Mouse (Mus musculus): Measurements from ENCODE around the gene Zfp202.
"Not testable (repeated sequence)": the region's sequence is repeated elsewhere in the genome, so short reads cannot be mapped to it uniquely, and the experiment has no call there.

Gene Zfp202

GRCm38 (mm10) chr9:40192098-40193038 is at the start of gene Zfp202:
TSS of gene Zfp202 (plus strand) at chr9:40192316.
- peak; percentile 84 to 86 for DNase-seq (ENCODE audit: low spot score in 2 of 2)

DNA sequence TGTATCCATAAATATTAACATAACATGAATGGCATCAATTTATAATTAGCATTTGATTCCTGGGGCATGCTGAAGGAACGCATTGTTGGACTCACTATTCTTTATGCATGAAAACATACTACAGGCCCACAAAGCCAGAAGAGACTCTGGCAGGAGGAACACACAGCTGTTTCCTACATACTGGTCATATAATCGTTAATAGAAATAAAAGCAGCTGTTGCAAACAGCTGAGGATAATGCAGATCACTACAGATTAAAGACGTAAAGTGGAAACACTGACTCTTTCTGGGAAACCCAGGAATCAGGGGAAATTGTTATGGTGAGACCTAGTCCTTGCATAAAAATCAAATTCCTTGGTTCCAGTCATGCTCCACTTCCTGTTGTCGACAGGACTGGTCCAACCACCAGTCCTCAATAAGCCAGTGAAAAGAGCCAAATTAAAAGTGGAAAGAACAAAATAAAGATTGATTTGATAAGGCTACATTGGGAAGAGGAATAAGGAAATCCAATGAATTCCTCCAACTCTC is 36.9 kb upstream of the Zfp202 start:
- DNase-seq (ENCODE audit: low spot score in 2 of 2): no peak

DNA sequence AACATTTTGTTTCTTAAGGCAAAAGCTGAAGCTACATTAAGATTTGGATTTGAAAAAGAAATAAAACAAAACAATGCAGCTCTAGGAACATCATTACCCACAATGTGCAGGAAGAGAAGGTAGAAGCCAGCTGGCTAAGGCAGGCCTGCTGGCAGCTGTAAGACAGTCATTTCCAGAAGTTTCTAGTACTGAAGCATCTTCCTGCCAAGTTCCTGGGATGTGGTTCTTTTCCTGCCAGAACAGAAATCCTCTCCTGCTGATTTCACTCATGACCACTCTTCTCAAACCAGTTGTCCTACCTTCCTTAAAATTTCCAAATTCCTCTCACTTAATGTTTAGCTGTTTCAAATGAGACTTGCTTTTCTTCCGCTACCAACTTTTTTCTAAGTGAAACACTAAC is 25.7 kb upstream of the Zfp202 start:
- no peak for DNase-seq (ENCODE audit: low spot score in 2 of 2)

GRCm38 (mm10) chr9:40177017-40177416 is 15.1 kb upstream of the Zfp202 start:
- no peak for DNase-seq (ENCODE audit: low spot score in 2 of 2)

- DNase-seq (ENCODE audit: low spot score in 2 of 2): no peak
Measured at GRCm38 (mm10) chr9:40180620-40181019, 11.5 kb upstream of the Zfp202 start, which contains the start of gene Olfr986. TSS of gene Olfr986 (plus strand) at chr9:40180920.

DNA sequence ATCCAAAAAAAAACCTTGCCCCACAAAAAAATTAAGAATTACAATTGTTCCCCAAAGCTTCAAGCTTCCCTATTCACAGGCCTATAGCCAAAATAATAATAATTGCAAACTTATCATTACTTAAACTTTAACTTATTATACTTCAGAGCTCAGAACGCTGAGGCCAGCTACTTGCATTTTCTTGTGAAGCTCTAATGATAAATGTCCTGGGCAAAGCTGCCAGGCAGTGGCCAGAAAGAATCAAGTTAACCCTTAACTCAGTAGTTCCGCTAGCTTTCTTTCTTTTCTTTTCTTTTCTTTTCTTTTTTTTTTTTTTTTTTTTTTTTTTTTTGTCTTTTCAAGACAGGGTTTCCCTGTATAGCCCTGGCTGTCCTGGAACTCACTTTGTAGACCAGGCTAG is 7.0 kb upstream of the Zfp202 start:
- DNase-seq (ENCODE audit: low spot score in 2 of 2): not testable (repeated sequence)

GRCm38 (mm10) chr9:40191086-40191876 is 835 bp upstream of the Zfp202 start:
- DNase-seq (ENCODE audit: low spot score in 2 of 2): no peak

GRCm38 (mm10) chr9:40195981-40196380 is 3.9 kb downstream of the Zfp202 start:
- DNase-seq (ENCODE audit: low spot score in 2 of 2): no peak

GRCm38 (mm10) chr9:40206546-40206950 is 14.4 kb downstream of the Zfp202 start:
- DNase-seq (ENCODE audit: low spot score in 2 of 2): no peak

GRCm38 (mm10) chr9:40210744-40211143 is 18.6 kb downstream of the Zfp202 start:
- DNase-seq (ENCODE audit: low spot score in 2 of 2): no peak

DNA sequence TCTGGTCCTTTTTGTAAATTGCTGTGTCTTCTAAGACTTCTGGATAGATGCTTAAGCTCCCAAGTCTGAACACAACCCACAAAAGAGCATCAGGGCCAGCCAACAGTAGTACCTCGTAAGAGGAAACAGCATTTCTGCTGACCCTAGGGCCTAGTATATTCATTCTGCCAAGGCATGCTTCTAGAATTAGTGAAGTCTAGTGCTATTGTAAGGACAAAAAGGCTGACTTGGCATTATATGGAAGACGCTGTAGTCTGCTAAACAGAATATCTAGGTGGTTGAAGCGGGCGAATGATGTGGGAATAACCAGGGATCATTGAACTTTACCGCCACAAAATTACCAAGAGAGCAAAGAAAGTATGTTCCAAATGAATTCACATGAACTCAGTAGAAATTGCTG is 21.9 kb downstream of the Zfp202 start:
- no peak for DNase-seq (ENCODE audit: low spot score in 2 of 2)

DNA sequence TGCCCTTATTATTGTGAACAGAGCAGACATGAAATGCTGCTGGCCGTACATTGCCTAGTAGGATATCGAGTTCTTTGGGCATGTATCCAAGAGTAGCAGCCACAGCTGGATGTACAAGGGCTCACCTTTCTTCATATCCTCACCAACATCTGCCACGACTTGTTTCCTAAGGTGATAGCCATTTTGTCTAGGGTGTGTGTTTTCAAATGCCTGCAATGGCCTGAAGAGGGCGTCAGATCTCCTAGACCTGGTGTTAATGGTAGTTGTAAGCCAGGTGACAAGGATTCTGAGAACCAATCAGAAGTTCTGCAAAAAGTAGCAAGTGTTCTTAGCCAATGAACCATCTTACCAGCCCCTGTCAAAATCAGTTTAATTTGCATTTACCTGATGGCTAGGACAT is 24.5 kb downstream of the Zfp202 start:
- DNase-seq (ENCODE audit: low spot score in 2 of 2): no peak

GRCm38 (mm10) chr9:40224289-40224688 is 32.2 kb downstream of the Zfp202 start:
- no peak for DNase-seq (ENCODE audit: low spot score in 2 of 2)

DNA sequence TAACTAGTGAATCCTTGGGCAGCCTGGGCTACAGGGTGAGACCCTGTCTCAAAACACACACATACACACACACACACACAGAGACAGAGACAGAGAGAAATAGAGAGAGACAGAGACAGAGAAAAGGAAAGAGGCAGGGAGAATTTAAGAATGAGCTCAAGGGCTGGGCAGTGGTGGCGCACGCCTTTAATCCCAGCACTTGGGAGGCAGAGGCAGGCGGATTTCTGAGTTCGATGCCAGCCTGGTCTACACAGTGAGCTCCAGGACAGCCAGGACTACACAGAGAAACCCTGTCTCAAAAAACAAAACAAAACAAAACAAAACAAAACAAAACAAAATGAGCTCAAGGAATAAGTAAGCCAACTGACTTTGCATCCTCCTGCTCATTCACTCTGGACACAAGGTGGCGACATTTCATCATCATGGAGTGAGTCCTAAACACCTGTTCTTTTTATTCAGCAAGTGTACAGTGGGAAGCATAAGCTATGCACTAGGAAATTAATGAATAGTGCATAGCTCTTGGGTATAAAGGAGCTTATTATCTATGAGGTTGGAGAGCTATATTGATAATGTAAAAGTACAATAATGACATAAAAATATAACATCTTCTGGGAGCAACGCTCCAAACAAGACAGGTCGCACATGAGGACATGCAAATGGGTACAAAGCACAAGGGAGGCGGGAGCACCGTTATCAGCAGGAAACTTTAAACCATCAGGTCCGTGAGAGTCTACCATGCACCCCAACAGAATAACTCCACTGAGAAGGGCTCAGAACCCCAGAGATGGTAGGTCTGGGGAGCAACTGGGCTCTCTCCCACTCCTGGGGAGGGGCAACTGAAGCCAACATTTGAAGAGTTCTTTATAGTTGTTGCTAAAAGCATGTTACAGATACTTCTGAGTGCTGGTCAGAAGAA is 36.0 kb downstream of the Zfp202 start:
- peak; percentile 66 to 73 for DNase-seq (ENCODE audit: low spot score in 2 of 2)

- DNase-seq (ENCODE audit: low spot score in 2 of 2): no peak
Measured at GRCm38 (mm10) chr9:40228804-40229331, 36.8 kb downstream of the Zfp202 start.

- no peak for DNase-seq (ENCODE audit: low spot score in 2 of 2)
Measured at GRCm38 (mm10) chr9:40229479-40229878, 37.4 kb downstream of the Zfp202 start.

- DNase-seq (ENCODE audit: low spot score in 2 of 2): no peak
Measured at GRCm38 (mm10) chr9:40231019-40231418, 38.9 kb downstream of the Zfp202 start.

DNA sequence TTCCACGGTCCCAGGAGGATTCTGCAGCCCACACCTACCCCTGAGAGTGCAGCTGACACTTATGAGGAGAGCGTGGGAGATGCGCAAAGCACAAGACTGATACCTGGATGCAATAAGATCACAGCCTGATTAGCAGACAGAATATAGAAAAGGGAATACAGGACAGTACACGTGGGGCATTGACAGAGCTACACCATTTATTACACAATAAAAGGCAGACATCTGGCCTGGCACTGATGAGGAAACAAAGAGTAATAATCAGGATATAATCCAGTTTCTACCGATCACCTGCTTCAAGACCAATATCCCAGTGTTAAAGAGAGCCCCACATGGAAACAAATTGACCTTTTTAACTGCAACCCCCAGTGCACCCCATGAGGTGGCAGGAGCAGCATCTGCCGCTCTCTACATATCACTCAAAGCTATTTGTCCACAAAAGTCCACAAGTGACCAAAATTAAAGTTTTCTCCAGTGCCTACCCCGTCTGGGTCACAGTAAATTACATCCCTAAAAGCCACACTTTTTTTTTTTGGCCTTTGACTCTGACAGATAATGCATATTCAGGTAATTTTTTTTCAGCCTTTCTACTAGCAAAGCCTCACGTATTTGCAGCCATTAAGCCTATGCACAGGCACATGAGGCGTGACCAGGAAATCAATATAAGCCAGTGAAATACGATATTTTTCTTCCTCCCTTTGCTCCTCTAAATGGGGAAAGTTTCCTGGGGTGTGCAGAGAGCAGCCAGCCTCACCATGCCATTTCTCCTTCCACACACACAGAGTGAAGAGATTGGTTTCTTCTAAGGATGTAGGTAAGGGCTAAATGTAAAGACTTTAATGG is 42.3 kb downstream of the Zfp202 start:
- DNase-seq (ENCODE audit: low spot score in 2 of 2): no peak

GRCm38 (mm10) chr9:40235220-40235619 is 43.1 kb downstream of the Zfp202 start:
- no peak for DNase-seq (ENCODE audit: low spot score in 2 of 2)

GRCm38 (mm10) chr9:40239749-40240148 is 47.6 kb downstream of the Zfp202 start:
- no peak for DNase-seq (ENCODE audit: low spot score in 2 of 2)
